Mouse (Mus musculus) mouse embryonic stem cell (cell line): Measurements from ENCODE around the gene Map3k7.
"Not testable (repeated sequence)": the region's sequence is repeated elsewhere in the genome, so short reads cannot be mapped to it uniquely, and the experiment has no call there.

ENCODE experiments used
- in situ Hi-C, 2 experiments: fragments of 300-500 bp; cut with MboI; formaldehyde crosslinking; loops; 1 replicate in 1 of 2; 3 replicates in 1 of 2; pipeline ENCODE4 v1.14.3; 2019 to 2020; ENCODE audit warnings: low sequenced_read_pairs in 2 of 2, low pct_unique_long_range_greater_than_20kb in 1 of 2, mixed read lengths in 1 of 2; ENCODE audit not compliant: unreplicated experiment in 1 of 2

Gene Map3k7

GRCm38 (mm10) chr4:31972181-31972580, 8.3 kb downstream of the Map3k7 start:
- in situ Hi-C loops, result no loop called here

- in situ Hi-C loops, result loop anchor here in 1 of 2 experiments (5.0 kb wide), 1 partner anchor 1997 kb away; no protein-coding TSS in a partner anchor
Observed at GRCm38 (mm10) chr4:31975260-31975950, 11.5 kb downstream of the Map3k7 start.

- in situ Hi-C loops, result no loop called here
Observed at GRCm38 (mm10) chr4:31981863-31982262, 18.0 kb downstream of the Map3k7 start.

- in situ Hi-C loops, result no loop called here
Observed at GRCm38 (mm10) chr4:31993386-31993785, 29.5 kb downstream of the Map3k7 start.

GRCm38 (mm10) chr4:31993865-31994264, 30.0 kb downstream of the Map3k7 start:
- in situ Hi-C loops, result no loop called here

GRCm38 (mm10) chr4:32001498-32001897, 37.6 kb downstream of the Map3k7 start:
- in situ Hi-C loops, result no loop called here

GRCm38 (mm10) chr4:32004773-32005591, 41.1 kb downstream of the Map3k7 start:
- in situ Hi-C loops, result no loop called here

GRCm38 (mm10) chr4:32007174-32007573, 43.3 kb downstream of the Map3k7 start:
- in situ Hi-C loops, result no loop called here

- in situ Hi-C loops, result no loop called here
Observed at GRCm38 (mm10) chr4:32008095-32008494, 44.2 kb downstream of the Map3k7 start.

- in situ Hi-C loops, result no loop called here
Observed at GRCm38 (mm10) chr4:32010808-32011207, 46.9 kb downstream of the Map3k7 start.

- in situ Hi-C loops, result no loop called here
Observed at GRCm38 (mm10) chr4:32011218-32011973, 47.5 kb downstream of the Map3k7 start.

- in situ Hi-C loops, result no loop called here
Observed at GRCm38 (mm10) chr4:32021131-32021530, 57.2 kb downstream of the Map3k7 start.

- in situ Hi-C loops, result no loop called here
Observed at GRCm38 (mm10) chr4:32022321-32022720, 58.4 kb downstream of the Map3k7 start.

- in situ Hi-C loops, result not testable (repeated sequence)
Observed at GRCm38 (mm10) chr4:32024170-32024569, 60.3 kb downstream of the Map3k7 start.

GRCm38 (mm10) chr4:32025105-32025504, 61.2 kb downstream of the Map3k7 start:
- in situ Hi-C loops, result no loop called here

GRCm38 (mm10) chr4:32027094-32027493, 63.2 kb downstream of the Map3k7 start:
- in situ Hi-C loops, result no loop called here

- in situ Hi-C loops, result no loop called here
Observed at GRCm38 (mm10) chr4:32037267-32037666, 73.4 kb downstream of the Map3k7 start.

GRCm38 (mm10) chr4:32041741-32042452, 78.0 kb downstream of the Map3k7 start:
- in situ Hi-C loops, result no loop called here
